Mouse (Mus musculus): ENCODE data around the gene Cacnb2. TPM values are rescaled to one million over a fixed set of nuclear protein-coding genes. Genes with fewer than 3 reads are reported as not detected.

Cacnb2 gene
- total and polyA plus RNA-seq, 3 experiments = 16.2 to 42.5 (median 29.5) TPM

DNA sequence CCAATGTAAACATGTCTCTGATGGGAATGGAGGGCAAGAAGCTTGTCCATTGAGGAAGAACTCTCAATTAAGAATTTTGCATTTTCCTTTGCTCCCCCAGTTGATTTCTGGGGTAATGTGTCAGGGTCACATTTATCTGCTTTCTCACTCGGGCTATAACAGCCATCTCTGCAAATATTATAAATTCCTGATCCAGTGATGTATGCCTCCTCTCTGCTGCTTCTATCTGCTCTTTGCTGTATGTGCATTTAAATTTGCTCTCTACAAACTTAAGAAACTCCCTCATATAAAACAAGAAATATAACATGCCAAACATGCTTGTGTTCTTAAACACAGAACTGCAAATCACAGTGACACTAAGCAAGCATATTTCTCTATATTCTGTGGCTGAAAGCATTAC is 171.5 kb downstream of the Cacnb2 start:
- no peak for DNase-seq

GRCm38 (mm10) chr2:14774857-14775495 is 172.1 kb downstream of the Cacnb2 start:
- DNase-seq = no peak

DNA sequence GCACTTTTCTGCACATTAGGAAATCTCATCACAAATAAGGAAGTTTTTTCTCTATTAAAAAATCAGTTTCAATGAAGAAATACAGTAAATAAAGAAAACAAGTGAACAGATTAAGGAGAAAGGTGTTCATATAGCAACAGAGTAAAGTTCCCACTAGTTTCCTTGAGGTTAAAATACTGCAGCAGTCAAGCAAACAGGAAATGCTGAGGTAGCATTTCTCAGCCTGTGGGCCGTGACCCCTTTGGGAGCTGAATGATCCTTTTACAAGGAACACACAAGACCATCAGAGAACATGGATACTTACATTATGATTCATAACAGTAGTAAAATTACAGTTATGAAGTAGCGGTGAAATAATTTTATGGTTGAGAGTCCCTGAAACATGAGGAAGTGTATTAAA is 185.1 kb downstream of the Cacnb2 start:
- no peak for DNase-seq

DNA sequence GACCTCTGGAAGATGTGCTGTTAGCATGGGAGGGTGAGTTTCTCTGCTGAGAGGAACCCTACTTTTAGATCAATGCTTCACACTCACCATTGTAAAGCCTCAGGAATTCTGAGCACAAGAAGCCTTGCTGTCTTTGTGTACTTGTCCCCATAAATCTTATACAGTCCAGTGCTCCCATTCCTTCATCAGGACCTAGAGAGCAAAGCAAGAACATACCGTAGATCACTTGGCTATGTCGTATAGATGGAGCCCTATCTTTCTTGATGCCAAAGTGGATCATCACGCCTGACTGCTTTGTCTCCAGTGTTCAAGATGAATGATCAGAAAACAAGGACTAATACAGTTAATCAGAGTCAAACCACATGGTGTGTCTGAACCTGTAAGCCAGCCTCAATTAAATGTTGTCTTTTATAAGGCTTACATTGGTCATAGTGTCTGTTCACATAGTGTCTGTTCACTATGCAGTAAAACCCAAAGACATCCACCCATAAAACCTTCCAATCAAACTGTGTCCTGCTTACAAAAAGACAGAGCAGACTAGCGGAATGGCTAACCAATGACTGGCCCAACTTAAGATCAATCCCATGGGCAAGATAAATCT is 198.7 kb downstream of the Cacnb2 start:
- no peak for DNase-seq

- no peak for DNase-seq
These were observed 204.9 kb downstream of the Cacnb2 start for GRCm38 (mm10) chr2:14807650-14808347.

GRCm38 (mm10) chr2:14814977-14815376 is 212.1 kb downstream of the Cacnb2 start:
- DNase-seq = no peak

DNA sequence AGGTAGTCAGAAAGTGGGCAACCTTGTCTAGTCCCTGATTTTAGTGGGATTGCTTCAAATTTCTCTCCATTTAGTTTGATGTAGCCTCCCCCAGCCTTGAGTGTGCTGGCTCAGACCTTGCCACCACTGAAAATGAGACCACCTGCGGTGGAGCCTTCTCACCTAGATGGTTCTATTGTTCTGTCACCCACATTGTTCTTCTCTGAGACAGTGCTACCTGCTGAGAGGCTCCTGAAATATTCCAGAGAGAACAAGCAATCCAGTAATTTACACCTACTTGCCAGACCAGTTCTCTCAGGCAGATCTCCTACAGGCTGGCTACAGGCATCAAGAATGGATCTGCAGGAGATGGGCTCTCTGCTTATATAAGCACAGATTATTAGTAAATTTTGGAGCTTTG is 215.8 kb downstream of the Cacnb2 start:
- DNase-seq = no peak

- DNase-seq = peak; percentile 84
These were observed 218.1 kb downstream of the Cacnb2 start for GRCm38 (mm10) chr2:14820946-14821345.

- no peak for DNase-seq
These were observed 220.2 kb downstream of the Cacnb2 start for GRCm38 (mm10) chr2:14823105-14823504.

GRCm38 (mm10) chr2:14823816-14824348 is 221.0 kb downstream of the Cacnb2 start:
- peak; percentile 42 for DNase-seq

GRCm38 (mm10) chr2:14825146-14825545 is 222.3 kb downstream of the Cacnb2 start:
- no peak for DNase-seq

DNA sequence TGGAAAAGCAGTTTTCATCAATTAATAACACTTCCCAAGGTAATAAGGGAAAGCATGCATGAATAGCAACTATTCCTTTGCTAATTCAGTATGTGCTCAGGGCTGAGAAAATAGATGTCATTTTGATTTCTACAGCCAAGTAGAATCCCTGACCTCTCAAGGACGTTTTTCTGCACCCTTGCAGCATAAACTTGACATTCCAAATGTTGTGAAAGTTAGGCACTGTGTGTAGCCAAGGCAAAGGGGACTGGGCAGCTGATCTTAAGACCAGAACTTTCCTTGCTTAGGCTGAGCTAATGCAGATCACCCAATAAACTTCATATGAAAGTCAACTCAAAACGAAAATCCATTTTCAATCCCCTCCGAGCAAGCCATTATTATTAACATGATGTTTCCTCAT is 226.6 kb downstream of the Cacnb2 start:
- peak; percentile 75 for DNase-seq

- DNase-seq = no peak
These were observed 228.4 kb downstream of the Cacnb2 start for GRCm38 (mm10) chr2:14831308-14831707.

- peak; percentile 34 for DNase-seq
These were observed 231.9 kb downstream of the Cacnb2 start for GRCm38 (mm10) chr2:14834700-14835317.

- no peak for DNase-seq
These were observed 238.4 kb downstream of the Cacnb2 start for GRCm38 (mm10) chr2:14841272-14841671.

- no peak for DNase-seq
These were observed 243.8 kb downstream of the Cacnb2 start for GRCm38 (mm10) chr2:14846727-14847126.

DNA sequence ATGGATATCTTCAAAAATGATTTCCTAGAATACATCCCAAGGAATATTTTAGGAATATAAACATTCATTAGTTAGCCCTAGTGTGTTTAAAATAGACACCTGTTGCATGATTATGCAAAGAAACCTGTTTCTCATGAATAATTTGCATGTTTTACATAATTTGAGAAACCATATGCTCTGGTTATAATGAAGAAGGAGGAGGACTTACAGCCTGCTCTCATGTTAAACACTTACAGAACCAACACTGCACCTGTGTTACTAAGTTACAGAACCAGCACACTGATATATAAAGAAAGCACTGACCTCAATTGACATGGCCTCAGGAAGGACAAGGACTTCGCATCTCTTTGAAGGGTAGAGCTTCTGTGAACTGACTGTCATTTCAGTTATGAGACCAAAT is 244.3 kb downstream of the Cacnb2 start:
- no peak for DNase-seq

DNA sequence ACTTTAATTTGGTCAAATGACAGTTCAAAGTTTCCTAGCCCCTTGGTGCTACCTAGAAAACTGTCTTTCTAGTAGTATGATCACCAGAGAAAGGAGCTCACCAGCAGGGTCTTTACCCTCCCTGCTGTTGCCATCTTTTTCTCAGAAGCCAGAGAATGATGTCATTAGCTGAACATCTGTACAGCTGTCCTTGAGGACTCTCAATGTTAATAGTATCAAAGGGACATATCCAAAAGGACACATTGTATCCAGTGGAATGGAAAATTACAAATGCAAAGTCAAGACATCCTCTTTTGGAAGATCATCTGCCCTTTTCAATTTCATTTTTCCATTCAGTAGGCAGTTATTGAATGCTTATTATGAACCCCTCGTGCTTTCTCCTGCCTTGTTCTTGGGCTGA is 247.9 kb downstream of the Cacnb2 start:
- no peak for DNase-seq

DNA sequence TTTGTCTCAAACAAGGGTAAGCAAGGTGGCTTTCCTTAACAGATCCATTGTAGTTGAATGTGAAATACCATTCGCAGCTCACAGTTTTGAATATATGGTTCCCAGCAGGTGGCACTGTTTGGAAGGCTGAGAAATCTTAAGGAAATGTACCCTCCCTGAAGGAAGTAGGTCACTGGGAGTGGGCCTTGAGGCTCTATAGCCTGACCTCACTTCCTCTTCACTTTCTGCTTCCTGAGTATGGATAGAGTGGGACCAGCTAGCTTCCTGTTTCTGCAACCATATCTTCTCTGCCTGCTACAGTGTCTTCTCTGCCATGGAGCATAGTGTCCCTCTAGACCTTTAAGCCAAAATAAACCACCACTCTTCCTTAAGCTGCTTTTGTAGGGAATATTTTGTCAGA is 248.5 kb downstream of the Cacnb2 start:
- no peak for DNase-seq

- DNase-seq = no peak
These were observed 251.2 kb downstream of the Cacnb2 start for GRCm38 (mm10) chr2:14854054-14854453.

GRCm38 (mm10) chr2:14858301-14858700 is 255.4 kb downstream of the Cacnb2 start:
- DNase-seq = no peak

DNA sequence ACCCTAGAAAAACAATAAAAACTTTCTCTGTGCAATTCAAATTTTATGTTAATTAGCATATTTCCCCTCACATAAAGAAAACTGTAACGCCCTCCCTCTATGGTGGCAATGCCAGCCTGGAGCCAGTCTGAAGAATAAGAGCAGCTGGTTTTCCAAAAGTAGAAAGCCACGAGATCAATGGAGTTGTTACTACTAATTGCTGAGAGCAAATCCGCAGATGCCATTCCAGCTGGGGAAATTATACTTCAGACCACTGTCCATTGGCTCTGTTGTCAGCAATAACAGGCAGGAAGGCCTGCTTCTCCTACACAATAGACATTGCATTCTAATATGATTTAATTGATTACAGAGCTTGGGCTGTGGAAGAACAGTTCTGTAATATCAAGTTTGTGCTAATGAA is 257.5 kb downstream of the Cacnb2 start:
- no peak for DNase-seq

DNA sequence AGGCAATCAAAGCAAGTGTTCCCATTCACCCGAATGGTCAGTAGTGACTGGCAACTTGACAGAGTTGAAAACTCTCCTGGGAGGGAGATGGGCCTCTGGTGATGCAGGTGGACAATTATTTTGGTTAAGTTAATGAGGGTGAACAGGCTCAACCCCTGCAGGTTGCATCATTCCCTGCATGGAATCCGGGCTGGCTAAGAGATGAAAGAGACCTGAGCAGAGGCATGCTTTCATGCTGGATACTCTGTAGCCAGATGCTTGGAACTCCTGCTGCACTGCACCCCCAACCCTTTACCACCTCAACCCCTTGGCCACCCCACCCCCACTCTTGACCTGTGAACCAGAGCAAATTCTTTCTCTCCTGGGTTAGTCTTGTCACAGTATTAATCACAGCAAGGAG is 258.7 kb downstream of the Cacnb2 start:
- DNase-seq = no peak

All from adrenal gland, adult 2 months (tissue).